Mouse (Mus musculus) kidney, embryonic 14.5 days (tissue): ENCODE results near the gene Imp3. TPM values are rescaled to one million over a fixed set of nuclear protein-coding genes. Genes with fewer than 3 reads are reported as not detected.

Source experiments
- ATAC-seq: fragments of 200-750 bp; cut with Nextera tagmentation; 2 replicates; pipeline ENCODE4 v1.8.0; 2017; ENCODE audit warnings: moderate number of reproducible peaks, mild to moderate bottlenecking, moderate TSS enrichment, moderate library complexity; ENCODE audit not compliant: low FRiP score, low TSS enrichment
- H3K27ac ChIP-seq: fragments of 300-500 bp; sonication (generic); 2 replicates; pipeline ENCODE4 v1.5.1; 2014; ENCODE audit warnings: low read depth, mild to moderate bottlenecking, low read length, moderate library complexity, mixed read lengths
- H3K27me3 ChIP-seq: fragments of 300-500 bp; sonication (generic); 2 replicates; pipeline ENCODE4 v1.6.1; 2014; ENCODE audit warnings: mild to moderate bottlenecking, low read length; ENCODE audit not compliant: control insufficient read depth, insufficient read depth
- H3K36me3 ChIP-seq: fragments of 300-500 bp; sonication (generic); 2 replicates; pipeline ENCODE4 v1.6.1; 2014; ENCODE audit warnings: low read length, mixed read lengths; ENCODE audit not compliant: control insufficient read depth, insufficient read depth
- H3K4me1 ChIP-seq: fragments of 300-500 bp; sonication (generic); 2 replicates; pipeline ENCODE4 v1.6.1; 2014; ENCODE audit warnings: low read length, mixed read lengths; ENCODE audit not compliant: control insufficient read depth, insufficient read depth
- H3K4me2 ChIP-seq: fragments of 300-500 bp; sonication (generic); replicated peaks from 2 replicates; pipeline ENCODE4 v1.6.1; 2014; ENCODE audit warnings: low read depth, mild to moderate bottlenecking, low read length
- H3K4me3 ChIP-seq: fragments of 300-500 bp; sonication (generic); 2 replicates; pipeline ENCODE4 v1.5.1; 2014; ENCODE audit warnings: mild to moderate bottlenecking, low read length
- H3K9ac ChIP-seq: fragments of 300-500 bp; sonication (generic); 2 replicates; pipeline ENCODE4 v1.6.1; 2014; ENCODE audit warnings: low read depth, mild to moderate bottlenecking, low read length, moderate library complexity
- H3K9me3 ChIP-seq: fragments of 300-500 bp; sonication (generic); 2 replicates; pipeline ENCODE4 v1.6.1; 2016; ENCODE audit warnings: low read length; ENCODE audit not compliant: control insufficient read depth
- WGBS: fragments of 180-500 bp; shearing (Covaris S2); extraction: QIAGEN DNeasy Blood & Tissue Kit; methylation state at CpG from one replicate; pipeline ENCODE4 v1.1.7; 2014; 5-methylcytosine and 5-hydroxymethylcytosine counted together
- polyA plus RNA-seq: library from polyadenylated mRNA; unstranded; fragments of >200 nt; fragmentation: Nextera tagmentation; extraction: Ambion mirVana; gene quantifications from 2 replicates; pipeline ENCODE4 v1.2.1, GENCODE M21; 2014

Imp3 gene
- polyA plus RNA-seq, 1 experiment from 2014 or later = 98.4 TPM

DNA sequence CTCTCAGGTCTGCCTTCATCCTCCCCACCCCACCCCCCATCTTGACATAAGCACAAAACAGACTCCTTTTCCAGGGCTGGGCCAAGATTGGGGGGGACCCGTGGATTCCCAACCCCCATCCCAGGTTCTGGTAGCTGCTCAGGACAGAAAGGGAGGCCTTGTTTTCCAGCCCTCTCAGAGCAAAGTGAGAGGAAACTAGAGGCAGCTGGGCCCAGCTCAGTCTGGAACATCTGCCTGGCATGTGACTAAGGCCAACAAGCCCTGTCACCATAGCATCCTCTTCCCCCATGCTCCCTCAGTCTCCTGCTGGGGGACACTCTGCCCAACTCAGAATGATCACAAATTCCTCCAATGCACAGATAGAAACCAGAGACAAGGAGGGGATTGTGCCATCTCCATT lies 22.2 kb upstream of the Imp3 start:
- no peak for ATAC-seq
- 100% methylated on average over 1 of the region's 1 CpGs for WGBS
- peaks cover 41% of the 10 kb centered on the region for H3K36me3 ChIP-seq
- H3K4me1 ChIP-seq = no peaks in the 10 kb centered on the region
- no peaks in the 10 kb centered on the region for H3K9me3 ChIP-seq
- H3K4me3 ChIP-seq = no peak overlapping the region
- H3K9ac ChIP-seq = no peak overlapping the region
- H3K27me3 ChIP-seq = no peaks in the 10 kb centered on the region
- H3K27ac ChIP-seq = no peak overlapping the region
- H3K4me2 ChIP-seq = no peak overlapping the region

DNA sequence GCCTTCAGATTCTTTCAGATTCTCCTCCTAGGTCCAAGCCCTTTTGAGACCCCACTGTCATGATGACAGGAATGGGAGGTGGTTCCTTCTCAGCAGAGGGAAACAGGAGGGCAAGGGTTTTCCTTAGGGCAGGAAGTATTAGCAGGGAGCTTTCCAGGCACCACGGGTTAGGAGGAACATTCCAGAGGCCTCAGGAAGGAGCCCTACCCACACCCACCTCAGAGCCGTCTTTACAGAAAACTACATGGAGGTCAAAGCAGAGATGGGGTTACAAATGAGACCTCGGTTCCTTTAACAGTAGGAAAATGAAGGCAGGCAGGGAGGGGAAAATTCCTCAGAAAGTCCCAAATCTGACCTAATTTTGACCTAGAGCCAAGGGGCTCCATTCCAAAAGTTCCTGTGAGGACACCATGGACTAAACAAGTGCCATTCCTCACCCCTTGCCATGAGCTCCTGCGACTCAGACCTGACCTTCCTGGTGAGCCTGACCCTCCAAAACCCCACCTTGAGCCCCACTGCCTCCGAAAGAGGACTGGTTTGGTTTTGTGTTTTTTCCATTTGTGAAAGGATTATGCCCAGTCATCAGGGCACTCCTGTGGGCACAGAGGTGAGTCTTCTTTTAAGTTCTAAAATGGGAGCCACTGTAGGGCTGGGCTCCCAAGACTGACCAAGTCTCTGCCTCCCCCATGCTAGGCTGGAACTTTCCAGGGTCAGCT lies 21.4 kb upstream of the Imp3 start:
- no peaks in the 10 kb centered on the region for H3K9me3 ChIP-seq
- no peak overlapping the region for H3K27ac ChIP-seq
- no peak for ATAC-seq
- WGBS = 78% methylated on average over 5 of the region's 5 CpGs
- no peaks in the 10 kb centered on the region for H3K4me1 ChIP-seq
- H3K4me3 ChIP-seq = no peak overlapping the region
- no peak overlapping the region for H3K4me2 ChIP-seq
- no peaks in the 10 kb centered on the region for H3K27me3 ChIP-seq
- no peak overlapping the region for H3K9ac ChIP-seq
- H3K36me3 ChIP-seq = peaks cover 41% of the 10 kb centered on the region

DNA sequence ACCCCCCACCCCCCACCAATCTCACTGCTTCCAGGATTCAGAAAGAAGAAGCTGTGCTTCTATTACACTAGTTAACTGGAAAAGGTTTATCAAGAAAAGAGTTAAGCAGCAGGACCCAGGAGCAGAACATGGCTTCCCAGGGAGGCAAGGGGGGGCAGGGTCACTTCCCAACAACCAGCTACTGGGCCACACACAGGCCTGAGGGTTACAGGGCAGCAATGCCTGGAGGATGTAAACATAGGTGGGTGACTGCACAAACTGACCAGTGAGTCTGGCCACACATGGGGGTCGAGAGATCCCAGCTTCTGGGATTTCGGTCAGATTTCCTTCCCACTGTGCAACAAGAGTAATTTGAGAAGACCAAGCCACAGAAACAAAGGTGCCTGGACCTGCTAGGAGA lies 20.1 kb upstream of the Imp3 start:
- no peak for ATAC-seq
- Histone ChIP-seq H3K36me3 (peaks cover 48% of the 10 kb centered on the region), H3K4me3 (no peak overlapping the region), H3K9ac (no peak overlapping the region), H3K9me3 (peaks cover 5% of the 10 kb centered on the region; the same call in 1 of the 2 replicates), H3K4me1 (no peaks in the 10 kb centered on the region), H3K27me3 (no peaks in the 10 kb centered on the region), H3K4me2 (no peak overlapping the region), H3K27ac (no peak overlapping the region)
- 60% methylated on average over 2 of the region's 2 CpGs for WGBS

DNA sequence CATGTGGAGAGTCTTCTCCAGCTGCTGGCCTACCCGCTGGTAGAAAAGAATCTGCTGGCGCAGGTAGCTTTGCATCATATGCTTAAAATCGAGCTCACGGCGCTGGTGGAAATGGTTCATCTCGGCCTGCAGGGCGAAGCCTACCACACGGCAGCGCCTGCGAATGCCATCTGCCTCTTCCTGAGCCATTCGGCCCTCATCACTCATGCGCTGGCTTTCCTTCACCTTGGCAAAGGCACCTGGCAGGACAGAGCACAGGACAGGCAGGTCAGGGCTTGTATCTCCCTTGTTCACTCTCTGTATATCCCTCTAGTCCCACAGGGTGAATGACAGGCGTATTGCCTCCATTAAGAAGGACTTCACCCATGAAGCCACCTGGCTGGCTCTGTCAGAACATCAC lies 18.8 kb upstream of the Imp3 start:
- Histone ChIP-seq H3K4me2 (no peak overlapping the region), H3K27ac (no peak overlapping the region), H3K27me3 (no peaks in the 10 kb centered on the region), H3K9me3 (peaks cover 5% of the 10 kb centered on the region; the same call in 1 of the 2 replicates), H3K36me3 (peaks cover 52% of the 10 kb centered on the region), H3K9ac (no peak overlapping the region), H3K4me3 (no peak overlapping the region), H3K4me1 (peaks cover 6% of the 10 kb centered on the region)
- no peak for ATAC-seq
- 96% methylated on average over 13 of the region's 13 CpGs for WGBS

DNA sequence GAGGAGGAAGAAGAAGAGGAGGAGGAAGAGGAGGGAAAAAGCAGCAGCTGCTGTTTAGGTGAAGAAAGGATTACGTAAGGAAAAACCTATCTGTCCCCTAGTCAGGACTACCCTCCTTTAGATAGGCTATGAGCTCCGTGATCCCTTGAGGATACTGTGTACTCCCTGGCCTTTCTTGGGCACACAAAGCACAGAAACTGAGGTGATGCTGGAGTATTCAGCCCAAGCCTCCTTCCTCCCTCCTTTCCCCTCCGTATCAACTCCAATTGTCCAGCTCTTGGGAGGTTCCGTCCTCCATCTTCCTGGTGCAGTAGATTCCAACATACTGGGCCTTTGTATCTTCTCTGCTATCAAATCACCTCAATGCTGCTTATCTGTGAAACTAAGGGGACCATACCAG lies 14.5 kb upstream of the Imp3 start:
- H3K9ac ChIP-seq = 0 out of 2 replicates have a peak overlapping the region, but pooled peaks have one; percentile 31
- peaks cover 40% of the 10 kb centered on the region for H3K4me1 ChIP-seq
- H3K27me3 ChIP-seq = no peaks in the 10 kb centered on the region
- H3K9me3 ChIP-seq = peaks cover 5% of the 10 kb centered on the region; the same call in 1 of the 2 replicates
- H3K4me2 ChIP-seq = peak overlapping the region; percentile 71; the same call in 1 of the 2 replicates
- no peak overlapping the region for H3K27ac ChIP-seq
- H3K36me3 ChIP-seq = peaks cover 38% of the 10 kb centered on the region
- 89% methylated on average over 4 of the region's 4 CpGs for WGBS
- ATAC-seq = no peak
- no peak overlapping the region for H3K4me3 ChIP-seq

DNA sequence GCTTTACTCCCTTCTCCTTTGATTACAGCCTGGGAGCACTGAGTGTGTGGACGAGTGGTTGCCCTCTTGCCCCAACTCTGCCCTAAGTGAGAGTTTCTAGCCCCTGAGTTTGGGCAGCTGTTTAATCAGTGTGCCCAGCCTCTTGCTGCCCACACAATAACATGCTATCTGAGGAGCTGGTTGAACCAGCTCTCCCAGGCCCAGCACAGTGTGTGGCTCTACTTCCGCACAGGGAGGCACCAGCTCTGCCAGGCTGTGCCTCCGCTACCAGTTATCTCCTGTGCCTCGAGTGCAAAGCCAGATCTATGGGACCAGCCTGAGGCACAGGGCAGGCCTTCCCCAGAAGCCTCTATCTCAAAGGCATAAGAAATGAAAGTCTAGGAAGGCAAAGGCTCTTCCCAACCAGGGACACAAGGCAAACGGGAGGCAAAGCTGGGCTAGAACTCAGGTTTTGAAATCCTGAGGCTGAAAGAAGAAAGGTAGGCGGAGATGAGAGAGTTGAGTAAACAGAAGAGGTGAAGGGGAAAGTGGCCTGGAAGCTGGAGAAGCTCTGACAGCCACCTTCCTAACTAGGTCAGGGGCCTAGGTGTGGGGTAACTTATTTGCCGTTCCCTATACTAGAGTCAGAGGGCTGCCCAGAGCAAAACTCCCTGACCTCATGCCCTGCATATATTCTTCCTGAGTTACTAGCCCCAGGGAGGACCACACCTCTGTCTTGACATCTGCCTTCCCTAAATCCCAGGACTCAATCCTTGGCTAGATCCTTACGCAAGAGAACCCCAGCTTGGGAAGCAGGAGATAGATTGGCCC lies 13.2 kb upstream of the Imp3 start:
- Histone ChIP-seq H3K27ac (peak overlapping the region; percentile 17; the same call in 1 of the 2 replicates), H3K27me3 (no peaks in the 10 kb centered on the region), H3K4me3 (peak overlapping the region; percentile 20), H3K9ac (peak overlapping the region; percentile 31), H3K4me1 (peaks cover 40% of the 10 kb centered on the region), H3K4me2 (peak overlapping the region; percentile 71), H3K36me3 (peaks cover 25% of the 10 kb centered on the region; the same call in 1 of the 2 replicates), H3K9me3 (peaks cover 5% of the 10 kb centered on the region; the same call in 1 of the 2 replicates)
- ATAC-seq = no peak
- WGBS = 50% methylated on average over 8 of the region's 8 CpGs

DNA sequence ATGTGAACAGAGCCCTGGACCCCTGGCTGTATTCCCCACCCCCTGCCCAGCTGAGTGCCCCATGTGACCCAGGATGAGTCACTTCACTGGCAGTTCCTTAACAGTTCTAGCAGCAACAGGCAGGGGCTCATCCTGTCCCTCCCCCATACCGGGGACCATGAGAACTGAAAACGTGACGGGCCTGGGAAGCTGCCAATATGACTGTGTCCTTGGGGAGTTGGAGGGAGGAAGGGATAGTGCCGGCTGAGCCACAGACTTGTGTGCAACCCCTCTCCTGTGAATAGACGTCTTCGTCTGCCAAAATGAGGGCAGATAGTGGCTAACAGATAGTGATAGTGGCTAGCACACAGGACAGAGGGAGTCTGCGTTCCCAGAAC lies 12.6 kb upstream of the Imp3 start:
- Histone ChIP-seq H3K4me3 (peak overlapping the region; percentile 20), H3K36me3 (peaks cover 19% of the 10 kb centered on the region; the same call in 1 of the 2 replicates), H3K4me2 (peak overlapping the region; percentile 71), H3K9me3 (peaks cover 5% of the 10 kb centered on the region; the same call in 1 of the 2 replicates), H3K27me3 (no peaks in the 10 kb centered on the region), H3K27ac (no peak overlapping the region), H3K4me1 (peaks cover 40% of the 10 kb centered on the region), H3K9ac (peak overlapping the region; percentile 31; the same call in 1 of the 2 replicates)
- no peak; the same call in 1 of the 2 replicates for ATAC-seq
- 18% methylated on average over 7 of the region's 7 CpGs for WGBS

DNA sequence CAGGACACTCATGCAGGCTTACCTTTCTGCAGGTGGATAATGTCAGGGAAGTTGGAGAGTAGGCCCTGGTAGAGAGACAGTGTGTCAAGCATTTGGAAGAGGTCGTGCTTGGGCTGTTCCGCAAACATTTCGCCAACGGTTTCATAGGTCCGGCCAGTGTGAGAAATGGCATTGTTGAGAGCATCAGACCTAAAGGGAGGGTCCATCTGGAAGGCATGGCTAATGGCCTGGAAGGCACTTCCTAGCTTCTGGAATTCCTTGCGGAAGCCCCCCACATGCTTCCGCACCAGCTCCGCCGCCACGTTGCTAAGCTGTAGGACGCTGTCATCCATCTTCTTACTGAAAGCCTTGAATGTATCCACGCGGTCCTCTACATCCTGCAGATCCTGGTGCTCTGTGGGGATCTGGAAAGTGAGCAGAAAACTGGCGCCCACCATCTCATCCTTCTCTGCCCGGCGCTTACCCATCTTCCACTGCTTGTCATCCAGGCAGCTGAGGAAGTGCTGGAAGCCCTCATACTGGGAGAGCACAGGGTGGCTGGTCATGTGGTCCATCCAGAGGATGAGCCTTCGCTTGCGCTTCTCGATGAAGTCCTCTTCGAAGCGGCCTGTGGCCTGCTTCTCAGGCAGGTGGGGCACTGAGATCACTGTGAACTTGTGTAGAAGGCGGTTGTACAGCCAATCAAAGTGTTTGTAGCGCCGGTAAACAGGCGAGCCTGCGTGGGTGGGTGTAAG lies 11.8 kb upstream of the Imp3 start:
- H3K4me1 ChIP-seq = peaks cover 40% of the 10 kb centered on the region
- peaks cover 17% of the 10 kb centered on the region; the same call in 1 of the 2 replicates for H3K36me3 ChIP-seq
- H3K27me3 ChIP-seq = no peaks in the 10 kb centered on the region
- H3K4me2 ChIP-seq = peak overlapping the region; percentile 71
- WGBS = 83% methylated on average over 26 of the region's 26 CpGs
- peaks cover 5% of the 10 kb centered on the region; the same call in 1 of the 2 replicates for H3K9me3 ChIP-seq
- H3K9ac ChIP-seq = peak overlapping the region; percentile 31; the same call in 1 of the 2 replicates
- ATAC-seq = no peak
- H3K27ac ChIP-seq = no peak overlapping the region
- peak overlapping the region; percentile 20 for H3K4me3 ChIP-seq
